Mouse (Mus musculus) liver, embryonic 16.5 days (tissue): ENCODE measurements around the gene Cfdp1. TPM values are rescaled to one million over a fixed set of nuclear protein-coding genes. Genes with fewer than 3 reads are reported as not detected.

Source experiments
- ATAC-seq: fragments of 200-750 bp; cut with Nextera tagmentation; 2 replicates; pipeline ENCODE4 v1.8.0; 2017; ENCODE audit warnings: low read depth, mild to moderate bottlenecking, moderate number of reproducible peaks, moderate library complexity
- H3K27ac ChIP-seq: fragments of 300-500 bp; sonication (generic); 2 replicates; pipeline ENCODE4 v1.5.1; 2014; ENCODE audit warnings: mild to moderate bottlenecking, low read length
- H3K27me3 ChIP-seq: fragments of 300-500 bp; sonication (generic); 2 replicates; pipeline ENCODE4 v1.6.1; 2014; ENCODE audit warnings: low read depth, low read length, mixed read lengths; ENCODE audit not compliant: control insufficient read depth, insufficient read depth
- H3K36me3 ChIP-seq: fragments of 300-500 bp; sonication (generic); 2 replicates; pipeline ENCODE4 v1.6.1; 2014; ENCODE audit warnings: mild to moderate bottlenecking; ENCODE audit not compliant: control insufficient read depth, insufficient read depth
- H3K4me1 ChIP-seq: fragments of 300-500 bp; sonication (generic); 2 replicates; pipeline ENCODE4 v1.6.1; 2014; ENCODE audit warnings: low read depth, low read length, mixed read lengths; ENCODE audit not compliant: control insufficient read depth
- H3K4me2 ChIP-seq: fragments of 300-500 bp; sonication (generic); 2 replicates; pipeline ENCODE4 v1.6.1; 2014; ENCODE audit warnings: low read depth, low read length, mixed read lengths
- H3K4me3 ChIP-seq: fragments of 300-500 bp; sonication (generic); 2 replicates; pipeline ENCODE4 v1.5.1; 2014; ENCODE audit warnings: low read depth, mild to moderate bottlenecking, low read length
- H3K9ac ChIP-seq: fragments of 300-500 bp; sonication (generic); 2 replicates; pipeline ENCODE4 v1.6.1; 2014; ENCODE audit warnings: low read depth, low read length
- H3K9me3 ChIP-seq: fragments of 300-500 bp; sonication (generic); replicated peaks from 2 replicates; pipeline ENCODE4 v1.6.1; 2016; ENCODE audit warnings: low read length; ENCODE audit not compliant: control insufficient read depth
- WGBS: fragments of 180-500 bp; shearing (Covaris S2); extraction: QIAGEN DNeasy Blood & Tissue Kit; methylation state at CpG from one replicate; pipeline ENCODE4 v1.1.7; 2014; ENCODE audit not compliant: insufficient replicate concordance; 5-methylcytosine and 5-hydroxymethylcytosine counted together
- polyA plus RNA-seq: library from polyadenylated mRNA; unstranded; fragments of >200 nt; fragmentation: Nextera tagmentation; extraction: Ambion mirVana; gene quantifications from 2 replicates; pipeline ENCODE4 v1.2.1, GENCODE M21; 2015

Cfdp1 gene
- polyA plus RNA-seq, 1 experiment from 2014 or later: 63.2 TPM

- no peak overlapping the region for H3K27ac ChIP-seq
- WGBS: 85% methylated on average over 3 of the region's 3 CpGs
- H3K4me3 ChIP-seq: no peak overlapping the region
Observed at GRCm38 (mm10) chr8:111818556-111818955, 35.5 kb downstream of the Cfdp1 start.

GRCm38 (mm10) chr8:111815078-111815477 is 39.0 kb downstream of the Cfdp1 start:
- Histone ChIP-seq H3K27ac (no peak overlapping the region), H3K4me1 (no peaks in the 10 kb centered on the region), H3K4me2 (no peak overlapping the region), H3K9ac (no peak overlapping the region), H3K9me3 (no peaks in the 10 kb centered on the region), H3K4me3 (no peak overlapping the region), H3K27me3 (no peaks in the 10 kb centered on the region), H3K36me3 (no peaks in the 10 kb centered on the region)
- 73% methylated on average over 4 of the region's 4 CpGs for WGBS
- no peak for ATAC-seq

More at GRCm38 (mm10) chr8:111818556-111818955, 35.5 kb downstream of the Cfdp1 start:
- Histone ChIP-seq H3K4me1 (0 out of 2 replicates have a peak, but pooled peaks cover 2% of the 10 kb centered on the region), H3K9ac (no peak overlapping the region), H3K4me2 (no peak overlapping the region), H3K9me3 (no peaks in the 10 kb centered on the region), H3K27me3 (no peaks in the 10 kb centered on the region), H3K36me3 (no peaks in the 10 kb centered on the region)
- no peak for ATAC-seq

GRCm38 (mm10) chr8:111813818-111814217 is 40.3 kb downstream of the Cfdp1 start:
- ATAC-seq: no peak
- no peaks in the 10 kb centered on the region for H3K9me3 ChIP-seq
- H3K27ac ChIP-seq: no peak overlapping the region
- no peak overlapping the region for H3K4me3 ChIP-seq
- no peaks in the 10 kb centered on the region for H3K36me3 ChIP-seq
- H3K9ac ChIP-seq: no peak overlapping the region
- H3K4me2 ChIP-seq: no peak overlapping the region
- no peaks in the 10 kb centered on the region for H3K27me3 ChIP-seq
- 84% methylated on average over 9 of the region's 9 CpGs for WGBS
- H3K4me1 ChIP-seq: no peaks in the 10 kb centered on the region

GRCm38 (mm10) chr8:111812835-111813234 is 41.3 kb downstream of the Cfdp1 start:
- Histone ChIP-seq H3K4me2 (no peak overlapping the region), H3K4me3 (no peak overlapping the region), H3K9ac (no peak overlapping the region), H3K27me3 (no peaks in the 10 kb centered on the region), H3K4me1 (no peaks in the 10 kb centered on the region), H3K9me3 (no peaks in the 10 kb centered on the region), H3K36me3 (no peaks in the 10 kb centered on the region), H3K27ac (no peak overlapping the region)
- no peak for ATAC-seq
- 49% methylated on average over 1 of the region's 1 CpGs for WGBS

GRCm38 (mm10) chr8:111810656-111811336 is 43.3 kb downstream of the Cfdp1 start:
- Histone ChIP-seq H3K9ac (no peak overlapping the region), H3K4me3 (no peak overlapping the region), H3K27me3 (no peaks in the 10 kb centered on the region), H3K27ac (no peak overlapping the region), H3K4me2 (no peak overlapping the region), H3K9me3 (no peaks in the 10 kb centered on the region), H3K36me3 (no peaks in the 10 kb centered on the region), H3K4me1 (no peaks in the 10 kb centered on the region)
- WGBS: 64% methylated on average over 2 of the region's 2 CpGs
- no peak for ATAC-seq

- no peak overlapping the region for H3K4me2 ChIP-seq
- H3K9me3 ChIP-seq: no peaks in the 10 kb centered on the region
- 86% methylated on average over 3 of the region's 3 CpGs for WGBS
- no peak for ATAC-seq
- H3K27me3 ChIP-seq: no peaks in the 10 kb centered on the region
- H3K4me3 ChIP-seq: no peak overlapping the region
- no peaks in the 10 kb centered on the region for H3K4me1 ChIP-seq
- no peaks in the 10 kb centered on the region for H3K36me3 ChIP-seq
- no peak overlapping the region for H3K9ac ChIP-seq
- no peak overlapping the region for H3K27ac ChIP-seq
Observed at GRCm38 (mm10) chr8:111808891-111809622, 45.0 kb downstream of the Cfdp1 start.

GRCm38 (mm10) chr8:111808006-111808405 is 46.1 kb downstream of the Cfdp1 start:
- H3K27ac ChIP-seq: no peak overlapping the region
- no peaks in the 10 kb centered on the region for H3K9me3 ChIP-seq
- no peak for ATAC-seq
- H3K4me2 ChIP-seq: no peak overlapping the region
- no peaks in the 10 kb centered on the region for H3K36me3 ChIP-seq
- H3K4me1 ChIP-seq: no peaks in the 10 kb centered on the region
- 72% methylated on average over 3 of the region's 3 CpGs for WGBS
- no peak overlapping the region for H3K9ac ChIP-seq
- no peaks in the 10 kb centered on the region for H3K27me3 ChIP-seq
- H3K4me3 ChIP-seq: no peak overlapping the region

GRCm38 (mm10) chr8:111803362-111803761 is 50.7 kb downstream of the Cfdp1 start:
- Histone ChIP-seq H3K9me3 (no peaks in the 10 kb centered on the region), H3K4me3 (no peak overlapping the region), H3K36me3 (no peaks in the 10 kb centered on the region), H3K4me1 (peaks cover 4% of the 10 kb centered on the region; the same call in 1 of the 2 replicates), H3K27me3 (no peaks in the 10 kb centered on the region), H3K27ac (no peak overlapping the region), H3K4me2 (no peak overlapping the region), H3K9ac (no peak overlapping the region)
- 80% methylated on average over 8 of the region's 8 CpGs for WGBS
- ATAC-seq: no peak

- H3K27me3 ChIP-seq: no peaks in the 10 kb centered on the region
- no peak overlapping the region for H3K27ac ChIP-seq
- ATAC-seq: no peak
- WGBS: 57% methylated on average over 7 of the region's 7 CpGs
- no peaks in the 10 kb centered on the region for H3K36me3 ChIP-seq
- H3K9me3 ChIP-seq: no peaks in the 10 kb centered on the region
- no peak overlapping the region for H3K4me3 ChIP-seq
- H3K4me2 ChIP-seq: no peak overlapping the region
- no peak overlapping the region for H3K9ac ChIP-seq
- H3K4me1 ChIP-seq: peaks cover 4% of the 10 kb centered on the region; the same call in 1 of the 2 replicates
Observed at GRCm38 (mm10) chr8:111802256-111802655, 51.8 kb downstream of the Cfdp1 start.
